Mouse (Mus musculus): ENCODE results near the gene Pde8a. TPM values are rescaled to one million over a fixed set of nuclear protein-coding genes. Genes with fewer than 3 reads are reported as not detected.

The Pde8a gene
- total RNA-seq, 2 experiments from 2014 or later: 4.7 to 7.0 TPM

GRCm38 (mm10) chr7:81327661-81328060 lies 114.3 kb downstream of the Pde8a start:
- intact Hi-C loops (cut with DNase I): no loop called here
- no peak for DNase-seq

GRCm38 (mm10) chr7:81330767-81331166 lies 117.4 kb downstream of the Pde8a start:
- intact Hi-C loops (cut with DNase I): no loop called here
- no peak for DNase-seq

- no peak for DNase-seq
- intact Hi-C loops (cut with DNase I): no loop called here
Measured at GRCm38 (mm10) chr7:81331851-81332250, 118.5 kb downstream of the Pde8a start.

- intact Hi-C loops (cut with DNase I): loop anchor here (2.0 kb wide), 2 partner anchors 127 to 169 kb away; no protein-coding TSS in a partner anchor
- DNase-seq: peak in 1 of 2 experiments; percentile 30
Measured at GRCm38 (mm10) chr7:81335705-81336431, 122.5 kb downstream of the Pde8a start.

- intact Hi-C loops (cut with DNase I): loop anchor here (2.0 kb wide), 1 partner anchor 128 kb away; no protein-coding TSS in a partner anchor
- DNase-seq: peak in 1 of 2 experiments; percentile 30
Measured at GRCm38 (mm10) chr7:81336432-81336786, 123.0 kb downstream of the Pde8a start.

GRCm38 (mm10) chr7:81337785-81338521 lies 124.6 kb downstream of the Pde8a start:
- intact Hi-C loops (cut with DNase I): loop anchor here (2.0 kb wide), 1 partner anchor 129 kb away; no protein-coding TSS in a partner anchor
- DNase-seq: no peak

GRCm38 (mm10) chr7:81338522-81338873 lies 125.1 kb downstream of the Pde8a start:
- intact Hi-C loops (cut with DNase I): no loop called here
- DNase-seq: no peak

GRCm38 (mm10) chr7:81339783-81340182 lies 126.4 kb downstream of the Pde8a start:
- intact Hi-C loops (cut with DNase I): loop anchor here (2.0 kb wide), 1 partner anchor 177 kb away; no protein-coding TSS in a partner anchor
- DNase-seq: no peak

- no peak for DNase-seq
- intact Hi-C loops (cut with DNase I): loop anchor here (2.0 kb wide), 1 partner anchor 179 kb away; no protein-coding TSS in a partner anchor
Measured at GRCm38 (mm10) chr7:81341563-81341962, 128.2 kb downstream of the Pde8a start.

- DNase-seq: no peak
- intact Hi-C loops (cut with DNase I): no loop called here
Measured at GRCm38 (mm10) chr7:81342356-81343094, 129.1 kb downstream of the Pde8a start.

GRCm38 (mm10) chr7:81343316-81343715 lies 129.9 kb downstream of the Pde8a start:
- intact Hi-C loops (cut with DNase I): no loop called here
- no peak for DNase-seq

GRCm38 (mm10) chr7:81343831-81344230 lies 130.4 kb downstream of the Pde8a start:
- no peak for DNase-seq
- intact Hi-C loops (cut with DNase I): loop anchor here (2.0 kb wide), 1 partner anchor 135 kb away; no protein-coding TSS in a partner anchor

- peak; percentile 93 to 99 for DNase-seq
- intact Hi-C loops (cut with DNase I): loop anchor here (2.0 kb wide), 1 partner anchor 136 kb away; no protein-coding TSS in a partner anchor
Measured at GRCm38 (mm10) chr7:81344544-81345446, 131.4 kb downstream of the Pde8a start, which contains the start of gene Rps17. Gene Rps17 (minus strand): TSS chr7:81345254.

GRCm38 (mm10) chr7:81345447-81346170 lies 132.2 kb downstream of the Pde8a start:
- intact Hi-C loops (cut with DNase I): loop anchor here (2.0 kb wide), 1 partner anchor 137 kb away; no protein-coding TSS in a partner anchor
- no peak for DNase-seq

GRCm38 (mm10) chr7:81348206-81348605 lies 134.8 kb downstream of the Pde8a start:
- no peak for DNase-seq
- intact Hi-C loops (cut with DNase I): no loop called here

GRCm38 (mm10) chr7:81351826-81352225 lies 138.4 kb downstream of the Pde8a start:
- no peak for DNase-seq
- intact Hi-C loops (cut with DNase I): no loop called here

GRCm38 (mm10) chr7:81355746-81356145 lies 142.3 kb downstream of the Pde8a start:
- intact Hi-C loops (cut with DNase I): loop anchor here (5.0 kb wide), 1 partner anchor 97 kb away; no protein-coding TSS in a partner anchor
- DNase-seq: no peak

GRCm38 (mm10) chr7:81356360-81356759 lies 143.0 kb downstream of the Pde8a start:
- intact Hi-C loops (cut with DNase I): loop anchor here (5.0 kb wide), 1 partner anchor 96 kb away; no protein-coding TSS in a partner anchor

GRCm38 (mm10) chr7:81356975-81357374 lies 143.6 kb downstream of the Pde8a start:
- no peak for DNase-seq
- intact Hi-C loops (cut with DNase I): loop anchor here (5.0 kb wide), 1 partner anchor 95 kb away; no protein-coding TSS in a partner anchor

More at GRCm38 (mm10) chr7:81356360-81356759, 143.0 kb downstream of the Pde8a start:
- DNase-seq: no peak

Data from gastrocnemius, postnatal 36 days (tissue).